Mouse (Mus musculus): ENCODE measurements at regions not wholly inside any gene's neighbourhood (a gene's known extent, or its start where the extent isn't known, plus 50 kb on each side); places are given as distances from the start of the nearest gene placed in this dataset.

- H3K9ac ChIP-seq (ENCODE audit: low read depth, low read length) = no peak overlapping the region
- H3K4me2 ChIP-seq (ENCODE audit: low read depth, low read length) = no peak overlapping the region
- ATAC-seq (ENCODE audit: low read depth) = no peak
- DNase-seq (ENCODE audit: low spot score) = no peak
- H3K27ac ChIP-seq (replicated peaks; ENCODE audit: low read depth, low read length) = no peak overlapping the region
- no peaks in the 10 kb centered on the region for H3K9me3 ChIP-seq (ENCODE audit: control insufficient read depth, low read length)
- 91% methylated on average over 7 of the region's 7 CpGs for WGBS
- no peaks in the 10 kb centered on the region for H3K4me1 ChIP-seq (ENCODE audit: control insufficient read depth, insufficient read depth, low read length)
- H3K4me3 ChIP-seq (ENCODE audit: low read depth, low read length) = no peak overlapping the region
- H3K27me3 ChIP-seq (replicated peaks; ENCODE audit: control insufficient read depth, insufficient read depth, low read length) = no peaks in the 10 kb centered on the region
- no peaks in the 10 kb centered on the region for H3K36me3 ChIP-seq (ENCODE audit: control insufficient read depth, insufficient read depth, low read length)
Measured at GRCm38 (mm10) chr12:118352866-118353265, 51.6 kb upstream of the Sp4 start.

GRCm38 (mm10) chr12:118351421-118351820, 50.2 kb upstream of the Sp4 start:
- DNase-seq (ENCODE audit: low spot score) = no peak
- Histone ChIP-seq H3K27ac (replicated peaks; ENCODE audit: low read depth, low read length) (no peak overlapping the region), H3K36me3 (ENCODE audit: control insufficient read depth, insufficient read depth, low read length) (no peaks in the 10 kb centered on the region), H3K4me2 (ENCODE audit: low read depth, low read length) (no peak overlapping the region), H3K4me3 (ENCODE audit: low read depth, low read length) (no peak overlapping the region), H3K9me3 (ENCODE audit: control insufficient read depth, low read length) (no peaks in the 10 kb centered on the region), H3K4me1 (ENCODE audit: control insufficient read depth, insufficient read depth, low read length) (no peaks in the 10 kb centered on the region), H3K27me3 (replicated peaks; ENCODE audit: control insufficient read depth, insufficient read depth, low read length) (no peaks in the 10 kb centered on the region), H3K9ac (ENCODE audit: low read depth, low read length) (no peak overlapping the region)
- ATAC-seq (ENCODE audit: low read depth) = no peak

All from embryonic facial prominence, embryonic 14.5 days (tissue).